Mouse (Mus musculus) natural killer cell, adult 2 months (primary cell): Measurements from ENCODE around the gene Glud1.
"Not testable (repeated sequence)": the region's sequence is repeated elsewhere in the genome, so short reads cannot be mapped to it uniquely, and the experiment has no call there.

ENCODE experiments used
- DNase-seq, 2 experiments: peaks; one replicate each; pipeline ENCODE4 v3.0.0; 2022; ENCODE audit warnings: low spot score in 2 of 2

Gene Glud1

DNA sequence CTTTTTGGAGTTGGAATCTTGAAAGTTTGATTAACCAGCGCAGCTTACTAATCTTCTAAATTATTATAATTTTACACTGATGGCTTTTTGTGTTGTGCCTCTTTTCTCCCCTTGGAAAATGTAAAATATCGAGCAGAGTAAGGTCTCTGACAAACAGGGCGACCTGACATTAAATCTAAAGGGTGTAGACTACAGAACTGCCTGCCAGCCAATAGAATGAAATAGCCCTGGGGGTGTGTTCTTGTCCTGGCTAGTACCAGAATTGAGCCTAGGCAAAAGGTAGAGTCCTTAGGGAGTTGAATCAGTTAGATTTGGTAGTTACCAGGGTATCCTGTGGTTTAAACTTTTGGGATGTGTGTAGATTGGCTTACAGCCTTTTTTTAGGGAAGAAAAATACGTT lies 1.2 kb downstream of the Glud1 start:
- no peak for DNase-seq

DNA sequence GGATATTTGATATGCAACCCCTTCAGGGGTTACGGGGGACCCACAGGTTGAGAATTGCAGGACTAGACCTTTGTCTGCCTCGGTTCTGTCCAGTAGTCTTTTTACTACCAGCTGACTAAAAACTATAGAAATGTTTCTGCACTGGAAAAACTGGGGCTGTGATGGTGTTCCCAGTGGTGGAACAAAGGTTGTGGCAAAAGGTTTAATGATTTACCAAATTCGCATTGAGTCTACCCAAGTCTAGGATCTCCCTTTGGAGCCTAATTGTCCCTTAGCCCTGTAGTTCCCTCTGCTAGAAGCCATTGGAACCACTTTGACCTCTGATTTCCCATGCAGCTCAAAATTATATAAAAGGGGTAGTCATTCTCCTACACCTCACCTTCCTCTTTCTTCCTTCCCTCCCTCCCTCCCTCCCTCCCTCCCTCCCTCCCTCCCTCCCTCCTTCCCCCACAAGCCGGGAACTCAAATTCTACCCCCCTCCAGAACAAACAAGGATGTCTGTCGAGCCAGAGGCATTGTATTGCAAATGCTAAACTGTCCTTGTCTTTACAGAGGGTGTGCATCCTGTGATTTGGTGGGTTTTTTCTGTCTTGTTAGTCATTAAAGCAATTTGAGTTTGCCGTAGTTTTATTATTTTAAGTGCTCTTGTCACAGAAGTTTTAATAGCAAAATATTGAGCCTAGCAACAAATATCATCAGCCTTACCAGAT lies 2.0 kb downstream of the Glud1 start:
- DNase-seq = no peak

DNA sequence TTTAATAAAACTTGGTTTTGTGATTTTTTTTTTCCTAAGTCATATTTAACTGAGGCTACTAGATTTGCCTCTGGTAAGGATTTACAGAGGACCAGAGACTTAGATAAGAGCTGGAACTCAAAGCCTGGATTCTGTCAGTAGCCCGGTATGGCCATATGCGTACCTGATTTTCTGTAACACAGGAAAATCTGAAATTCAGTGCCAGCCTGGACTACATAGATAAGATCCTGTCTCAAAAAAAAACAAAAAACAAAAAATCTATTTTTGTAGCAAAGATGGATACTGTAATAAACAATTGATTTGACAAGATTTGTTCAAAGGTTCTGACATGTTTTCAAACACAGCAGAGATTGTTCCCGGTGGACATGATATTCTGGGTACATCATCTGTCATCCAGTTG lies 3.1 kb downstream of the Glud1 start:
- DNase-seq = no peak

DNA sequence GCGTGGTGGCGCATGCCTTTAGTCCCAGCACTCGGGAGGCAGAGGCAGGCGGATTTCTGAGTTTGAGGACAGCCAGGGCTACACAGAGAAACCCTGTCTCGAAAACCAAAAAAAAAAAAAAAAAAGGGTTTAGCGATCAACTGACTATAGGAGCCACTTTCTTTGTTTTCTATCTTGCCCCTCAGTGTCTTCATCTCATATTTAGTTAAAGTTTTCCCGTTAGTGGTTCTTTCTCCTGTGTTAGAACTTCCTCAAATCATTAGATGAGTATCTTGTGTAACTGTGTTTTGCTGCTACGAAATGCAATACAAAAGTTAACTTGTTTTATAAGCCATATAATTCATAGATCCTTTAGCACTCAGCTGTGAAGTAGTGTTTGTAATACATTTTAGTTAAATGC lies 3.9 kb downstream of the Glud1 start:
- not testable (repeated sequence) for DNase-seq

DNA sequence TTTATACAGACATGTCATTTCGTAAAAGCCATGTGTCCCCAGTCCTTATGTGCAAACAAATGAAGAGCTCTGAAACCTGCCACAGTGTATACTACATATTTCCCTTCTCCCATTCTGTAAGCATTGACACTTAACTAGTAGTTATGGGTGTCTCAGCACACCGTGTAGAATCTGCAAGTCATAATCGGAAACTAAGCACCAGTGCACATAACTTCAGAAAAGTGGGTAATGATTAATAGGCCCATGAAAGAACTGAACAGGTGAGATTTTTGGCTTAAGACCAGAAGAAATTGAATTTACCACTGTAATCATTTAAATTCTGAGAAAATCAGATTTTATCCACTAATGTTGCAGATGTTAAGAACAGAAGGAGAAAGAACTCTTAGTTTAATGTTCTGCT lies 4.3 kb downstream of the Glud1 start:
- no peak for DNase-seq

DNA sequence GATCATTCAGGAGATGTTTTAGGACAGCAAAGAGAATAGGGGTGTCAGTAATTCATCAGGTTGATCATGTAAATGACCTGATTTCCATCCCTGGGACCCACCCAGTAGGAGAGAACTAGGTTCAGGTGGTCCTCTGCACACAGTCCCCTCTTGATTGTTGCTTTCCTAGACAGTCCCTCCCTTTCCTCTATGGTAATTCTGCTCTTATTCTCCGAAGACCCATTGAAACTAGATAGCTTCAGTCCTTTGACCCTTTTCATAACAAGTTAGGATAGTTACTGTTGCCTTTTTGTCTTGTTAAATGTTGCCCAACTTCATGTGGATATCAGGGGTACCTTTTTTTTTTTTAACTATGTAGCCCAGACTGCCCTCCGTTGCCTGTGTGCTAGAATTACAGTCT lies 5.8 kb downstream of the Glud1 start:
- no peak for DNase-seq

DNA sequence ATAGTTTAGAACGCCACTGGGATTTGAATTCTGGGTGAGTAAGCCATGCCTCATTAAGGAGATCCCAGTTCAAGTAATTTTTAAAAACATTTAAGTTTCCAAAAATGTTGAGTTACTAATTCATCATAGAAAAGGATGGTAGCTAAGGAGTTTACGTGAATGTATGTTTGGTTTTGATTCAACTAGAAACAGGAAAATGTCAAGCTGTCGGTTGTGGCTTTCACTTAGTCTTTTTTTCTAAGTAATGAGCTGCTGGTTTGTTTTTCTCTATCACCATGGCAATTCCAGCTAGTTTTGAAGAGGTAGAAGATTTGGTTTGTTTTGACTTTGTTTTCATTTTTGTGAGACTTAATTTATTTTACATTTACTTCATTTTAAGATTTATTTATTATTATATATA lies 6.9 kb downstream of the Glud1 start:
- DNase-seq = no peak

DNA sequence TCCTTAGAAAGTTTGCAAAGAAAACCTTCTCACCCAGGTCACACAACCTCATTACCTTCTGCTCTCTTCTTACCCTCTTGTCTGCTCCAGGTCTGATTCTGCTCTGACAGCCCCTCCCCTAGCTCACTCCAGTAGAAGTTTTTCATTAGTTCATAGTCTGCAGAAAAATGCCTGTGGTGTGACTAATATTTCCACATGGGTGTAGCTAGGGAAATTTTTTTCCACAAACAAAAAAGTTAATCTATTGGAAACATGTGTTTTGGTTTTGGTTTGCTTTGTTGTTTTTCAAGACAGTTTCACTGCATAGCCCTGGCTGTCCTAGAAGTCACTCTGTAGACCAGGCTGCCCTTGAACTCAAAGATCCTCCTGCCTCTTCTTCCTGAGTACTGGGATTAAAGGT lies 7.6 kb downstream of the Glud1 start:
- no peak for DNase-seq

DNA sequence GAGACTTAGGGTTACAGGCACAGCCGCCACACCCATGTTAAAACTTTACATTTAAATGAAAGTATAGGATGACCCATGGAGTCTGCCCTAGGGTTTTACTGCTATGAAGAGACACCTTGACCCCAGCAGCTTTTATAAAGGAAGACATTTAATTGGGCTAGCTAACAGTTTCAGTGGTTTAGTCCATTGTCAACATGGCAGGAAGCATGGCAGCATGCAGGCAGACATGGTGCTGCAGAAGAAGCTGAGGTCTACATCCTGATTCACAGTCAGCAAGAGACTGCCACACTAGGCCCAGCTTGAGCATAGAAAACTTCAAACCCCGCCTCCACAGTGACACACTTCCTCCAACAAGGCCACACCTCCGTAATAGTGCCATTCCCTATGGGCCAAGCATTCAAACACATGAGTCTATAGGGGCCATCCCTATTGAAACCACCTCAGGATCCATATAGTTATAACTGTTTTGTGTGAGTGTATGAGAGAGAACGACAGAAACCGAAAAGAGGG lies 13.1 kb downstream of the Glud1 start:
- no peak for DNase-seq

DNA sequence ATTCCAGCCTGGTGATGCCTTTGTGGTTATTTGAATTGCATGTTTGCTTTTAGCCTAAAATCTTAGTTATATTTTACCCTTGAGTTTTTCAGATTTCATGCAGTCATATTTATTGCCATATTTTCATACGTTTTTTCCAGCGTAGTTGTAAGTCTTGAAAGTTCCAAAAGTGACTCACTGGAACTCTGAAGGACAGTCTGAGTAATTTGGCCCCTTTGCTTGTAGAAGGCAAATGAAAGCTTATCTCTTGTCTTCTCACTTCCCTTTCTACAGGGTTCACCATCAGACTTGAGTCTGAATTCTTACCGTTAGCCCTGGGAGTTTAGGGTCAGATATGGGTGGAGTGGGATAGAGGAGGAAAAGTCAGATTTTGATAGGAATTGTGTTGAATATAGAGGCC lies 16.1 kb downstream of the Glud1 start:
- no peak for DNase-seq

DNA sequence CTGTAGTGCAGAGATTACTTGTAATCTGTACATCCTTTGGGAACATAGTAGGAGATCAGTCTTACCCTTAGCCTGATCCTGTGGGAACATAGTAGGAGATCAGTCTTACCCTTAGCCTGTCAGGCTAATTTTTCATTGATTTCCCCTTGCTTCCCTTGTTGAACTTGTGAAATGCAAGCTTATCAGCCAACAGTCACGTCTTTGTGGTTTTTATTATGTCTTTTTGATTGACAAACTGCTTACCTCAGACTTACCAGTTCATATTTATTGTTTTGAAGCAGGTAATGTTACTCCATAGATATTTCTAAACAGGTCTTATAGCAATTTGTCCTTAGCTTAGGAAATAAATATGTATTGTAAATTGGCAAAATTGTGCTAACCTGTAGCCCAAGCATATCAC lies 17.1 kb downstream of the Glud1 start:
- DNase-seq = no peak

DNA sequence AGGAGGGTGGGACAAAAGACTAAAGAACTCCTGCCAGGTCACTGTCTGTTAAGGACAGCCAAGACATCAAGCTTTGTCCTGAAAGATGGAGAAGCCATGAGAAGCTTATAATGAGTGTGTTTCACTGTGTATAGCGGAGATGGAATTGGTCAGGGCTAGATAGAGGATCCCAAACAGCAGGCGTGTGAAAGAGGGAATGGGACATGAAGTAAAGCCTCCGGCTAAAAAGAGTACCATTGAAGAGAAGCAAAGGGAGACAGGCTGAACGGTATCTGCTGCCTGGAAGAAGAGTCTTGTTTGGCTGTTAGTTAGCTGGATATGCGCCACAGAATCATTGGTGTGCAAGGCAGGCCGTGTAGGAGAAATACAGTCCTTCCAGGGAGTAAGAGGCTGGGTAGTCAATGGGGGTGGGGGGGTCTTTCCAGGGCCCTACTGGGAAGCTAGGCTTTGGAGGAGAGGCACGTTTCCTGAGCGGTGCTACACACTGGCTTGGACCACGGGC lies 20.2 kb downstream of the Glud1 start:
- DNase-seq = no peak

DNA sequence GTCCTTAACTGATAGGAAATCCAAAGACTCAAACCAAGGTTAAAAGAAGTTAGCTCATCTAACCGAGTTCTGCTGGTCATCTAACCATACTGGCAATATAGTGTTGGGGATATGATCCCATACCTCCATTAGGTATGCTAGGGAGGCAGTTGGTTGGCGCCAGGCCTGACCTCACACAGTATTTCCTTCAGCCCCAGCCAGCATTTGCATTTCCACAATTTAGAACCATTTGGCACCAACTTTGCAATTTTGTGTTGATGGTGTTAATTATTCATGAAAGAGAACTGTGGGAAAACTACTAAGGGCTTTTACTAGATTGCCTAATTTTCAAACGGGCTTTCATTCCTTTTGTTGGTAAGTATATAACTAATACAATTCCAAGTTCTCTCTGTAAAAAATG lies 21.4 kb downstream of the Glud1 start:
- no peak for DNase-seq

DNA sequence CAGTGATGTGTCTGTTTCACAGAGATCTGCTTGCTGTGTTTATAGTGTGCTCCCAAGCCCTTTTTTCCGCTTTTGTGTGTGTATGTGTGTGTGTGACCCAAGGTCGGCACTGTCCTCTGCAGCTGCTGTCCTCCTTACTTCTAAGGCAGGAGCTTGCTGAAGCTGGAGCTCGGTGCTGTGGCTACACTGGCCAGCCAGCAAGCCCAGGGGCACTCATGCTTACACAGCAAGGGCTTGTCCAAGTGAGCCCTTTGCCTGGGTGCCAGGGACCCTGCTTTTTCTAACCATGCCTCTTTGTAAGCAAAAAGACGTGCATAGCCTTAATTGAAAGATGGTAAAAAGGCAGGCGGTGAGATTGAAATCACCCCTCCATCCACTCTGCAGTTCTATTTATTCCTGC lies 21.9 kb downstream of the Glud1 start:
- no peak for DNase-seq

DNA sequence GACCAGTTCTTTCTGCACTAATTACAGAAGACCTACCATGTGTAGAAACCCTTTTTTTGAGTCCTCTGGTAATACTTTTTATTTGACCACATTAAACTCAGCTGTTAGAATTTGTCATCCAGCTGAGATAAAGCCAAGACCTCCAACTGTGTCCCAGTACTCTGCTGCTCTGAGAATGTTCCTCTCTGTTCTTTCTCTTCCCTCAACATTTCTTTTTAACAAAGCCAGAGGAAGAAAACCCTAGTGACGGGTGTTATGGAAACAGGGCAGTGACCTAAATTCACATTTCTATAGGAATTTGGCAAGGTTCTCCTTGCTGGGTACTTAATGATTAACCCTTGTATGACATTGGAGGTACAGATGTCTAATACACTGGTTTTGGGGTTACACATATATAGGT lies 28.9 kb downstream of the Glud1 start:
- no peak for DNase-seq

DNA sequence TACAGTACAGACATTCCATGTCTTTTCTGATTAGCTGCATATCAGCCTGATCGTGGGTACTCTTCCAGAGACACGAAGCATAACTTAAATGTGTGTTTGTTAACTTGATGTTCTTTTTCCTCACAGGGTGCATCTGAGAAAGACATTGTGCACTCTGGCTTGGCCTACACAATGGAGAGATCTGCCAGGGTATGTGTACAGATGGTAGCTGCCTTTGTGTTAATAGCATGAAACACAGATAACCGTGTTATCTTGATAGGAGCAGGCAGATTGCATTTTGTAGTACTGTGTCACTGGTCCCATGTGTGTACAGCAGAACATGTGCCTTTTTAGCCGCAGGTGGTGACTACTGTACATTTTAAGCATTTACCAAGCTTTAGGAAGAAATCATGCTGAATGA lies 31.5 kb downstream of the Glud1 start:
- DNase-seq = no peak

DNA sequence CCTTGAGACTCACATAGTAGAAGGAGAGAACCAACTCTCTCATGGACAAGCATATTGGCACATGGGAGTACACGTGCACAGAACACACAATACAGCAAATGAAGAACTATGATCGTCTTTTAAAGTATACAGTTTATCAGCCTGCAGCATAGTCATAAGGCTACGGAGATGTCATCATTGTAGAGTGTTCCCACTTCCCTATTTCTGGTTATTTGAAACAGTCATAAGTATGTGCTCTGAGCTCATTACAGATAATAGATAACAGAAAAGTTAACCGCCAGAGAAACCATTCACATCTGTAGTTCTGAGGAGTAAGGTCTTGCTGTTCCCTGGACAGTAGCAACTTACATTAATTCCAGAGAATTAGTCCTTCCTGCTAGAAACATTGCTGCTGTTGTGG lies 32.6 kb downstream of the Glud1 start:
- no peak for DNase-seq

DNA sequence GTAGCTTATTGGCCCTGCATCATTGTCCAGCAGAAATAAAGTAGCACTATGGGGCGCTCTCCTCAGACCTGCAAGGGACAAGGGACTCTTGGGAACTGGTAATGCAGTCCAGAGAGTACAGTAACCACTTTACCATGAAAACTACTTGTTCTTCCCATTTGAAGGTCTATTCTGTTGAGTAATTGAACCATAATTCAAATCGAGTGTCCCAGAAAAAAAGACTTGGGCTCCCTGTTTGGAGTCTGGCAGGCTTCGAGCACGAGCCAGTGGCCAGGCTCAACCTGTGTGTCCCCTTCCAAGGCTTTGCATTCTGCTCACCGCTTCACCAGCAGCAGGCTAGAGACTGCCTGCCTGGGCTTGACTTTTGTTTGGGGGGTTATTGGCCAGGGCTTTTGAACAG lies 33.8 kb downstream of the Glud1 start:
- DNase-seq = no peak

DNA sequence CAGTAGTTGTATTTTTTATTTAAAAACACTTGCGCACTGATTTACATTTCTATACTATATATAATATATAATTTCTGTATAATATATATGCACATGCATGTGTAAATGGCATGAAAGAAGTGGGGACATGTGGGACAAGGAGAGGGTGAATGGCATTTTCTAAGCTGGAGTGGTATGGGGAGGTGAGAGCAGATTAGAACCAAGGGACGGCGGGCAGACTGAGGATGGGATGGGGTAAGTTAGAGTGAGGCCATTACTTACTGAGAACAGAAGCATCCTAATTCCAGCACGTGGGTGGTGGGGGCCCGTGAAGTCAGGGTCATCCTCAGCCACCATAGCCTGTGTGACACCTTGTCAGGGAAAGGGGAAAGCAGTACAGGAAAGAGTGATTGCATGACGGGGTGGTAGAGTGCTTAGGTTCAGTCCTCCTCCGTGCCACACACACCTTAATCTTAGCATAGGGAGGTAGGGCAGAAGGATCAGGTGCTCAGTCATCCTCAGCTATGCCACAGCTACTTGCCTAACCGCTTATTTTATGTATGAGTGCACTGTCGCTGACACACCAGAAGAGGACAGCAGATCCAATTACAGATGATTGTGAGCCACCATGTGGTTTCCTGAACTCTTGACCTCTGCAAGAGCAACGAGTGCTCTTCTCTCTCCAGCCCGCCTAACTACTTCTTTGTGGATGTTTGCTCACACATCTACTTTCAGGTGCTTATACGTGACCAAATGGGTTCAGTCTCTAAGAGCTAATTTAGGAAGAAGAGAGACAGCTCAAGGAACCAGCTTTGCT lies 35.4 kb downstream of the Glud1 start:
- DNase-seq = no peak

DNA sequence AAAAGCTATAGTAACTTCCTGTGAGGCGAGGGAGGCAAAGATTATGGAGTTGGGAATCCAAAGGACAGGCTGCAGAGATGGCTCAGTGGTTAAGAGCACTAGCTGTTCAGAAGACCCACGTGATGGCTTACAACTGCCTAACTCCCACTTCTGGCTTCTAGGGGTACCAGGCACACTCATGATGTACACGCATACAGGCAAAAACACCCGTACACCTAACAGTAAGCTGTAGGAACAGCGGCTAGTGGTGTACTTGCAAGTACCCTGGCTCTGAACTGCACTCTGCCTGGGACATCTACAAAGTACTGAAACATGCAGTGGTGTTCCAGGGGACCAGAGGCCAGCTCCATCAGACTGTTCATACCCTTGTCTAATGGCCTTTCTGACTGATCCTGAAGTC lies 36.6 kb downstream of the Glud1 start:
- no peak for DNase-seq

DNA sequence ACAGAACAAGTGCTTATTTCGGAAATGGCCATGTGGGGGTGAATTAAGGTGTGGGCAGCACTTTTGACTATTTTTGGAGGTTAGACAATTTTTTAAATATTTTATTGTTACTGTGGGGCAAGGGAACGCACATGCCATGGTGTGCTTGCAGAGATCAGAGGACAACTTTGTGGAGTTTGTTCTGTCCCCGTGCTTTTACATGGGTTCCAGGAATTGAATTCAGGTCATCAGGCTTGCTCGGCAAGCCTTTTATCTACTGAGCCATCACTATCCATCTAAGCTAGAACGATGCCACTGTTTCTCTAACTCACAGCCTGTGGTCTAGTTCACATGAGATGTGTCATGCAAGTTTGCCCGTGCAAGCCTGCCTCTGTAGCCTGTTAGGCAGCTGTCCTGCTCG lies 37.8 kb downstream of the Glud1 start:
- no peak for DNase-seq

DNA sequence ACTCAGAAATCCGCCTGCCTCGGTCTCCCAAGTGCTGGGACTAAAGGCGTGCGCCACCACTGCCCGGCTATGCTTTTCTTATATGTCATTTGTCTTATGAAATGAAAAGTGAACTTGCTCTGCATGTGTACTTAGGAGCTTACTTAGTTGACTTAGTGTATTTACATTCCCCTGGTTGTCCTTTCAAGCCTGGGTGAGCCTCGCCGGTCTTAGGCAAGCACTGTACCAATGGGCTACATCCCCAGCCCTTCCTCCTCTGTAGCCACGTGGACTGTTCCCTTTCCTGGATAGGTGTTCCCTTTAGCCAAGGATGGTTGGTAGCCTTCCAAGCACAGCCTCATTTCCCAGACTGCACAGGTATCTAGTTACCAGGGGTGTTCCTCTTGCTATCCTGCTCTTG lies 38.5 kb downstream of the Glud1 start:
- DNase-seq = no peak

DNA sequence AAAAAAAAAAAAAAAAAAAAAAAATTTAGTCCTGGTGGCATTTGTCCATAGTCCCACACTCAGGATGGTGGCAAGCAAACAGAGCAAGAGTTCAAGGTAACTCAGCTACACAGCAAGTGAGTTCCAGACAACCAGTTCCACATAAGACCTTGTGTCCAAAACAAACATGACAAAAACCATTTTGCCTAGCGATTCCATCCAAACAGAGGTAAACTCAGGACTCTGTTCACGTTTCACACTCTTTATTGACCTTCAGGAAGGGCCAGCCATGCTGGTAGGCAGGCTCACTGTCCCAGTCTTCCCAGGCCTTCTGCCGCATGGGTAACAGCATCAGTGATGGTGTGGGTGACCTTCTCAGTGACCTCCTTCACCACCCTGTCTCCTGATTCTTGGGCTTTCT lies 41.1 kb downstream of the Glud1 start:
- no peak for DNase-seq
